Mouse (Mus musculus) CH12F3 (cell line): ENCODE results near the gene Mul1.

ENCODE experiments used
- in situ Hi-C: fragments of 300-500 bp; cut with MboI; formaldehyde crosslinking; loops from 2 replicates; pipeline ENCODE4 v1.14.3; 2020; ENCODE audit warnings: low sequenced_read_pairs

Gene Mul1

GRCm38 (mm10) chr4:138431340-138431739 lies 3.1 kb upstream of the Mul1 start:
- in situ Hi-C loops = no loop called here

DNA sequence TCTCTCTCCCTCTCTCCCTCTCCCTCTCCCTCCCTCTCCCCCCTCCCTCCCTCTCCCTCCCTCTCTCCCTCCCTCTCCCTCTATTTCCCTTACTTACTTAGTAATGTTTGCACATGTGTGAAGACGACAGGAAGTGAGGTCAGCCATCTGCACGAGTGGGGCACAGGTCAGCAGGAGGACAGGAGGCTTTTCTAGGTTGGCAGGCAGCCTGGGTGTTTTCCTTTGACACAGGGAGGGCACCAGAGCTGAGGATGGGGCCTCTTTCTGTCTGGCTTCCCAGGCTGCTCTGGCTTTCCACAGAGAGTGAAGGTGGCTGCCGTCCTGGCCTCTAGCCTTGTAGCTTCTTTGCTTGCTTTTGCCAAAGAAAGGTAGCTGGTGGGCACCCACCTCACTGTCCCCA lies 5.6 kb downstream of the Mul1 start:
- in situ Hi-C loops = loop anchor here (10.0 kb wide), 2 partner anchors 115 to 265 kb away; no protein-coding TSS in a partner anchor

- in situ Hi-C loops = loop anchor here (10.0 kb wide), 2 partner anchors 110 to 260 kb away; no protein-coding TSS in a partner anchor
Measured at GRCm38 (mm10) chr4:138444941-138445340, 10.5 kb downstream of the Mul1 start.

DNA sequence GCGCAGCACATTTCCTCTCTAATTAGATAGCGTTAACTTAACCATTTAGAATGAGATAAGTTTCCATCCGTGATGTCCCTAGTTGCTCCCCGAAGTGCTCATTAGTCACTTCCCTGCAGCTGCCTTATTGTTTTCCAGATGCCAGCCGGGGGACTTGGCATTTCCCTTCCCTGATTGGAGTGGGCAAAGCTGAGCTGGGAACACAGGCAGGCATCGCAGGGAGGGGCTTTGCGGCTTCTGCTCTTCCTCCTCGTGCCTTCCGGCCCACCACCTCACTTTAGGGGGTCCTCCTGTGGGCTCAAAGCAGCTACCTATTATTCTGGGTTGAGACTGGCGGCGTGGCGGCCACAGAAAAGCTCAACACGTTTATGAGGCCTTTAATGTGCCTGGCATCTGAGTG lies 12.5 kb downstream of the Mul1 start:
- in situ Hi-C loops = loop anchor here (10.0 kb wide), 2 partner anchors 108 to 258 kb away; no protein-coding TSS in a partner anchor

GRCm38 (mm10) chr4:138447387-138447786 lies 12.9 kb downstream of the Mul1 start:
- in situ Hi-C loops = loop anchor here (10.0 kb wide), 2 partner anchors 107 to 257 kb away; no protein-coding TSS in a partner anchor

DNA sequence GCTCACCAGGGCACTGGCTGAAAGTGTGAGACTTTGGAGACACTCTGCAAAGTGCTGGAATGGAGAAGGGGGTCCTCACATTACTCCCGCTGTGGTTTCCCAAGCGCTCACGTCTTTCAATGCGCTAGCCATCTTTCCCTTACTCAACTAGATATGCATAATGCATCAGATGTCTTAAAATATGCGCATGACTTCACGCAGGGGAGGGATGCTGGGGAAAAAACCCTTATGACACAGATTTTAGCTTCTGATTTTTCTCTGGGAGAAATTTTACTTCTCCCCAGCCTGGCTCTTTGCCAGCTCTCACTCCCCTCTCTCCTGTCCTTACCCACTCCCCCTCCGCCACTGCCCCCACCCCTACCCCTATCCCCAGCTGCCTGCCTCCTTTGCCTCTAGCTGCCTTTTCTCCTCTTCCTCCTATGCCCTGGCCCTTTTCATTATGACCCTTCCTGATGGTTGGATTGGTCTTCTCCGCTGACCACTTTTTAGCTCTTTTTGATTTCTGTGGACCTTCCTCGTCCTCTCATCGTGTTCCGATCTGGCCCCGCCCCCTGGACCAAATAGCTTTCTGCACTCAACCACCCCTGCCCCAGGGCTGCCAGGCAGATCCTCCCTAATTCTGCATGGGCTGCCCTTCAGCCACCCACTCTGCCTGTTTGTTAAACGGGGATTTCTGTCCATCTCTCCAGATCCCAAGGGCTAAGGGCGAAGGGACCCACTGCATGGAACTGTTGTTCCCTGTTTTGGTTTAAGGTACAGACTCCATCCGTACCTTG lies 13.5 kb downstream of the Mul1 start:
- in situ Hi-C loops = loop anchor here (10.0 kb wide), 2 partner anchors 107 to 257 kb away; no protein-coding TSS in a partner anchor

DNA sequence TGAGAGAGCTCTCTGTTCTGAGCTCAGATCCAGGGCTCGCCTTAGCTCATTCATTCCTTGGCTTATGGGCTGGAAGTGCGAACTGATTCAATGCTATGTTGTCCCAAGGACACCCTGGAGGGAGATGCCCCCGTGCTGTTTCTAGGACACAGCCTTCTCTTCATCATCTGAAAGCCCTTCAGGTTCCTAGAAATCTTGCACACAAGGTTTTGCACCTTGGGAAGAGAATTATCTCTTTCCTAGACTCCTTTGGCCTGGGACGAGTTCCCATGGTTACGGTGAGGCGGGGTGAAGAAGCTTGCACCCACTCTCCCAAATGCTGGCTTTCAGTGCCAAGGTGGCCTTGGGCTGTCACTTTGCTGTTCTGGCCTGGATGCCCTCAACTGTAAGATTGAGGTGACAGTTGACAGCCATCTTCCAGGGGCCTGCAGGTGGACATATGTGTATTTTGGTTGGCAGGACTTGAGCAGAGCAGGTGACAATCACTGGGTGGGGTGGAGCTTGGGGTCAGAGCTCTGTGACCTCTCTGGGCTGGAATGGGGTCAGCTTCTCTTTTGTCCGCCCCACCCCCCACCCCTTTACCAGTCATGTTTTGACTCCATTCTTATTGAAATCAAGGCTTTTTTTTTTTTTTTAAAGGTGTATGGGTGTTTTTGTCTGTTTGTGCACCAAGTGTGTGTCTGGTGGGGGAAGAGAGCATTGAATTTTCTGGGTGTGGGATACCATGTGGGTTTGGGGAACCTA lies 14.6 kb downstream of the Mul1 start:
- in situ Hi-C loops = loop anchor here (10.0 kb wide), 2 partner anchors 106 to 256 kb away; no protein-coding TSS in a partner anchor

DNA sequence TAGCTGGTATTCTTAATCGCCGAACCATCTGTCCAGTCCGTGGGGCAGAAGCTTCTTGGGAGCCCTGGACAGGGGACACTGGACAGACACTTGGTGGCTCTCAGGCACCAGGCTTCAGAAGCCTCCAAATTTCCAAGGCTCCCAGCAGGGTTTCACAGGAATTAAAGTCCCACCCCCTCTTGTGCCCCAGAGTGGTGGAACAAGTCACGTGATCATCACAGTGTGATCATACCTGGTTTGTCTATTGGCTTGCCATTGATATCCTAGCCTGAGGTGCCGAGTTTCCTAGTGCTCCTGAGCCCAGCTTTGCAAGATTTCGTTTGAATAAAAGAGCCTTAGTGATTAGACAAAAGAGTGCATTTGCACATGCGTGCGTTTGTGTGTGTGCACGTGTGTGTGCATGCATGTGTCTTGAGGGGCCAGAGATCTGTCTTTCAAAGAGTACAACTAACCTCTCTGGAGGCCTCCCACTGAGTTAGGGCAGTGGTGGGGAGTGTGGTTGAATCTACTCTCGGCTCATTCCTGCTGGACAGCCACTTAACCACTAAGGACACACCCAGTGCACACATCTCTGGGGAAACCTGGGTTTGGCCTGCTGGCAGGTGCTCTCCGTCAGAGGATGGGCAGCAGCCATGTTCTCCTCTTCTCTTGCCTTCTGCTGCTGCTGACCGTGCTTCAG lies 15.3 kb downstream of the Mul1 start:
- in situ Hi-C loops = loop anchor here (10.0 kb wide), 2 partner anchors 105 to 255 kb away; no protein-coding TSS in a partner anchor

DNA sequence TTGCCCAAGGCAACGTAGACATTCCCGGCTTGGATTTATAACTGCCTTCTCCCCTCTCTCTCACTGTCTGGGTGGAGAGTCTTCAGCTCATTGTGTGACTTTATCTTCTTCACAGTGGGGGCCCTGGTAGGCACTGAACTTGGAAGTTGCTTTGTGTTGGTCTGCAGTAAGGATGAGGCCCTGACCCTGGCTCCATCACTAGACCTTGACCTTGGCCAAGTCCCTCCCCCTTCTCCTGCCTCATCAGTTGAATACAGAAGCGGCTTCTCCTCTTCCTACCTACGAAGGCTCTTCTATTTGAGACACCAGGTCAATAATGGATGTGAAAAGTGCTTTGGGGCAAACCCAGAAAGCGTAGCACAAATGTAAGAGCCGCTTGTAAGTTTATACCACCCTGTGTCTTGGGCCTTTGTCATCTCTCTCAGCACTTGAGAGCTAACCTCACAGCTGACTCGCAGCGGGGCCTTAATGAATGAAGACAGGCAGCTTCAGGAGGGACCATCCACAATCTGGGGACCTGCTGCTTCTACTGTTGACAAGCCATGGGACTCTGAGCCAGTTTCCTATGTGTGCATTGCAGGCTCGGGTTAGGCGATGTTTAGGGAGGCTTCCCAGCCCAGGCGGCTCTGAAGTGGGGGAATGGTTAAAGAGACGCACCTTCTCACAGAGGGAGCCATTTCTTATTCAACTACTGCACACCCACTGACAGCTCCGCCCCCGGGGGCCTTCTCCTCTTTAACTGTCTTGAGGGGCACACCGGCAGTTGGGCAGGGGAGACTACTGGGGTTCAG lies 18.0 kb downstream of the Mul1 start:
- in situ Hi-C loops = no loop called here

DNA sequence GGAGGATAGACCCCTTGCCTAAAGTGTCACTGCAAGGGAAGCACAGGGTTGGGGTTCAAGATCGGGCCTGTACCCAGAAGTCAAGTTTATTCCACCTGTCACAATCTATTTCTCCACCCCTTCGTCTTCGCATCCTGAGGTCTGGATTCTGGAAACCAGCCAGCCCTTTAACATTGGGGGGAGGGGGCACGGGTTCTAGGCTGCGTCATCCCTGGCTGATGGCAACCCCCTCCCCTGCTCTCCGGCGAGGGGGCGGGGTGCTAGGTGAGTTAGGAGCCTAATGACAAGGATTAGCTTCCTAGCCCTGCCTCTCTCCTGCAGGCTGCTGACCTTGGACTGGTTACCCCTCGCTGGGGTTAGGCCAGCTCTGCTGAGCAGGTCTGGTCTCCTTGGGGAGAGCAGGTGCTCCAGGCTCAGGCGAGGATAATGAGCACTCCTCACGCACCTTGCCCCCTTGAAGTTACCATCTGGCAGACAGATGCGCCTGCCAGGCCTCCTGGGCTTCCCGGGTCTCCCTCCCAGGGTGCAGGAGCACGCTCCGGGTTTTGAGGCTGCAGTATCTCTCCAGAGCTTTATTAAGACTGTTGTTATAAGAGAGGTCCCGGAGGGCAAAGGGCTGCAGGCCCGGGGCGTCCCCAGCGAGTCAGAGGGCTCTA lies 18.8 kb downstream of the Mul1 start:
- in situ Hi-C loops = no loop called here

DNA sequence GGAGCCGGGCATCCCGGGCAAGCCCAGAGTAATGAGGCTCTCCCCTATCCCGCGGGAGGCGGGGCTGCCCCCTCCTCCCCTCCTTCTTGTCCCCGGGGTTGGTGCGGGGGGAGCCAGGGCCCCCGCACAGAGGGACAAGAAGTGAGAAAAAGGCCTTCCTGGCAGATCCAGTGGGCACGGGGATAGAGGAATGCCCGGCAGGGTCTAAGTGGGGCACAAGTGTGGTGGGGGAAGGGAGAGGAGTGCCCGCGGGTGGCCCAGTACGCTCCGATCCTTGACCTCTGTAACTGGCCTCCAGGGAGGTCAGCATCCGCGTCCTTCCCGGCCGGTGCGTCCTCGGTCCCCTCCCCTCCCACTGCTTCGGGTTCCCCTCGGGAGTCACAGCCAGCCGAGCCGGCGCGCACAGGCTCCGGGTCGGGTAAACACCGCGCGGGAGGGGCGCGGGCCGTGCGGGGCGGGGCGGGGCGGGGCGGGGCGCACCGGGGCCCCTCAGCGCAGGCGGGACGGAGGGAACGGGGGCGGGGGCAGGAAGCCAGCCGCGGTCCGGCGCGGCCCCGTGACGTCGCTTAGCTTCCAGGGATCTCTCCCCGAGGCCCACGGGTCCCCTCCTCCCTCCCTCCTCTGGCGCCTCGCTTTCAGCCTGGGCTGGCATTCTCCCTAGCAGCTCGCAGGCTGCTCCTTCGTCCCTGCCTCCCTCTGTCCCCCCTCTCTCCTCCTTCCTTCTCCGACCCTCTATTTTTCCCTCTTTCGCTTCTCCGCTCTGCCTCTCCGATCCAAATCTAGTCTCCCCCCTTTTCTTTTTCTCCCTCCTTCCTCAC lies 19.5 kb downstream of the Mul1 start, which contains the start of gene Camk2n1:
TSS of gene Camk2n1 (plus strand) at position 562 of the 818 bp plus-strand sequence.
- in situ Hi-C loops = no loop called here

- in situ Hi-C loops = no loop called here
Measured at GRCm38 (mm10) chr4:138454571-138455140, 20.2 kb downstream of the Mul1 start.

DNA sequence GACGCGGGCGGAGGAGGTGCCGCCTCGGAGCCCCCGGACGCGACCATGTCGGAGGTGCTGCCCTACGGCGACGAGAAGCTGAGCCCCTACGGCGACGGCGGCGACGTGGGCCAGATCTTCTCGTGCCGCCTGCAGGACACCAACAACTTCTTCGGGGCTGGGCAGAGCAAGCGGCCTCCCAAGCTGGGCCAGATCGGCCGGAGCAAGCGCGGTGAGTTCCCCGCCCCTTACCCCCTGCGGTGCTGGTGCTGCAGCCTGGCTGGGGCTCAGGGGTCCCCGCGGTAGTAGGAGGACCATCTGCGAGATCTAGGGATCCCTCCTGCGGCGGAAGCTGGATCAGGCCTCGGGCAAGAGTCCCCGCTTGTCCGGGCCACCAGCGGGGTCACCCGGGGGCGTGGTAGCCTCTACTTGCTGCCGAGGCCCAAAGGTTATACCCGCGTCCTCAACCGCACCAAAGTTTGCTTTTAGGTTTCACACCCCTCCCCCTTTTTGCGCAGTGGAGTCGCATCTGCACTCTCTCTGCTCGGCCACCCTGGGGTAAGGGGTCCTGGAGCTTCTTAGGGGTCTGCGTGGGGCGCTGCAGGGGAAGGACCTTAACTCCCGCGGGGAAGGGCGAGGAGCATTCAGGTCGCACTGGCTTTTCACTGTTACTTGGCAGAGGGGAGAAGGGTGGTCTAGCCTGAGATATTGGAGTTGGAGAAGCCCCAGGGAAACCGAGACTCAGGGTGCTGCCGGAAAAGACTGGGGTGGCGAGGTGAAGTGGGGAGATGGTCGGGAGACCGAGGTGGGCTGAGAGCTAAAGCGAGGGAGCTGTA lies 20.9 kb downstream of the Mul1 start:
- in situ Hi-C loops = no loop called here

DNA sequence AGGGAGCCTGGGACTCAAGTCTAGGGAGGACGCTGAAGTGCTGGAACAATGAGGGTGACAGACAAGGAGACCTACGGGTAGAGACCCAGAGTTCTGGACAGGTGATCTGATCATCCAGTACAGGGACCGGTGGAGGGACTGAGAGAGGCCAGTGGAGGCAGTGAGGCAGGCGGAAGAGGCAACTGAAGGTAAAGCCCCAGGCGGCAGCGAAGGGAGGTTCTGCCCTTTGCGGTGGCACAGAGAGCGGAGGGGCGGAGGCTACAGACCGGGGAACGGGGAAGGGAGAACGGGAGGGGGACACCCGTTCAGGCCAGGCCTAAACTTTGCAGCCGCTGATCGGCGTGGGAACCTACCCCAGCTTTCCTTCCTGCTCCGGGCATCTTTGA lies 21.5 kb downstream of the Mul1 start:
- in situ Hi-C loops = no loop called here

- in situ Hi-C loops = no loop called here
Measured at GRCm38 (mm10) chr4:138456536-138456935, 22.1 kb downstream of the Mul1 start.

GRCm38 (mm10) chr4:138457091-138457490 lies 22.6 kb downstream of the Mul1 start:
- in situ Hi-C loops = no loop called here

DNA sequence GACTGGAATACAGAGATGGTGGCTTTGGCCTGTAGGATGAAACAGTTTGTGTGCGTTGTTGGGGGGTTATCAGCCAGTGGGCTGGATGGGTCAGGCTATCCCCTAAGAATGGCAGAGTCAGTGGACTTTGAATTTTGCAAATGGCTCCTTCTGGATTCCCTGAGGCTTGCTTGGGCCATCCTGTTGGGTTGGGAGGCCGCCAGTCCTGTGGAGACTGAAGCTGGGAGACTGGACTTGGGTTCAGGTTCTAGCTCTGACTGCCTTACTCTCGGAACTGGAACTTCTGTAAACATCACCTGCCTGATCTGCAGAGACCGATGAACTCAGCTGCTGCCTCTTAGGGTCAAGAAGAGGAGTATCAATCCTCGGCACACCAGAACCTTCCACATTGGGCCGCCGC lies 23.7 kb downstream of the Mul1 start:
- in situ Hi-C loops = no loop called here
